Mouse (Mus musculus): ENCODE measurements around the gene Srrt.

Gene Srrt

DNA sequence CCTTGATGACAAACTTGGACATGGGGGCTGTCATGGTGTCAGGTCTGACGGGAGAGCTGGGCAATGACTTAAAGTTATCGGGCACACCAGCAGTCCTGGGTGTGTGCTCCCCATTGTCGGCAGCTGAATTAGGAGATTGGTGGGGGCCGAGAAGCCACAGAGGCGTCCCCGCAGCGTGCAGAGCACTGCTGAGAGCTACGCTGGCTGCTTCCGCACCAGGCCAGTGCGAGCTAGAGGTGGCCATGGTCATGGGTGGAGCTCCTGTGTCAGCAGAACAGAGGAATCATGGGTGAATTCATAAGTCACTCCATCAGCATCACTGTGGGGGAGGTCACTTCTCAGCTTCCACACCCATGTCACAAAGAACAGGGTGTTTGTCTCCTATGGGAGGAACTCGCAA is 42.7 kb downstream of the Srrt start:
- in situ Hi-C loops (cut with MboI) = no loop called here

DNA sequence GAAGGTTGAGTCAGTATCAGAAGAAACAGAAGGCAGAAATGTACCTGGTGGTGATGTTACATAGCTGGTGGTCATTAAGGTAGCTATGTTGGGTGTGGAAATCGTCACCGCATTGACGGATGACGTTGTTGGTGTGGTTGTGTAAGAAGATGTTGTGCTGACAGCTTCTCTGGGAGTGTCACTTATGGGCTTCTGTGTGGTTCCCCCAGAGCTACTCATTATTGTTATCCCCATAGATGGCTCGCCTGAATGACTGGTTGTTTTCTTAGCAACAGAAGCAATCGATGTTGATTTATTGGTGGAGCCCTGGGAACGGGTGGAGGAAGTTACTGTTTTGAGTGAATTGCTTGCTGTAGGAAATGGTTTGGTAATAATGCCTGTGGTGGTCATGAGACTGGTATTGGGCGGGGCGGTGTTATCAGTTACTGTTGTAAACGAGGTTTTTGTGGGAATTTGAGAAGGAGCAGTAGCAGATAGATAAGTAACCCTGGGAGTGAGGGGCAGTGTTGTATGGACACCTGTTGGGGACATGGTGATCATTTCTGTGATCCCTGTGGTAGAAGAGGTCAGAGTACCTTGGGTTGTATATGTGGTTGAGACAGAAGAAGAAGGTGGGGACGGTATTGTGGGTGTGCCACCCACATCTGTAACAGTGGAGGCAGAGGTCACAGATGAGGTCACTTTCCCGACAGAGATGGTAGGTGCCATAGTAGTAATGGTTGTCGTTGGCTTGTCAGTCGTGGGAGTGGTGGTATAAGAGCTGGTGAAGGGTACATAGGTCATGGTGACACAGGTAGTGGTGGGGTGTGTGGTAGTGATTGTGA is 43.4 kb downstream of the Srrt start:
- in situ Hi-C loops (cut with MboI) = no loop called here
